Mouse (Mus musculus): ENCODE results near the gene Tnfrsf1a.
A peak's percentile ranks its signal among the peaks of the same experiment; 100 is the strongest.

Gene Tnfrsf1a

DNA sequence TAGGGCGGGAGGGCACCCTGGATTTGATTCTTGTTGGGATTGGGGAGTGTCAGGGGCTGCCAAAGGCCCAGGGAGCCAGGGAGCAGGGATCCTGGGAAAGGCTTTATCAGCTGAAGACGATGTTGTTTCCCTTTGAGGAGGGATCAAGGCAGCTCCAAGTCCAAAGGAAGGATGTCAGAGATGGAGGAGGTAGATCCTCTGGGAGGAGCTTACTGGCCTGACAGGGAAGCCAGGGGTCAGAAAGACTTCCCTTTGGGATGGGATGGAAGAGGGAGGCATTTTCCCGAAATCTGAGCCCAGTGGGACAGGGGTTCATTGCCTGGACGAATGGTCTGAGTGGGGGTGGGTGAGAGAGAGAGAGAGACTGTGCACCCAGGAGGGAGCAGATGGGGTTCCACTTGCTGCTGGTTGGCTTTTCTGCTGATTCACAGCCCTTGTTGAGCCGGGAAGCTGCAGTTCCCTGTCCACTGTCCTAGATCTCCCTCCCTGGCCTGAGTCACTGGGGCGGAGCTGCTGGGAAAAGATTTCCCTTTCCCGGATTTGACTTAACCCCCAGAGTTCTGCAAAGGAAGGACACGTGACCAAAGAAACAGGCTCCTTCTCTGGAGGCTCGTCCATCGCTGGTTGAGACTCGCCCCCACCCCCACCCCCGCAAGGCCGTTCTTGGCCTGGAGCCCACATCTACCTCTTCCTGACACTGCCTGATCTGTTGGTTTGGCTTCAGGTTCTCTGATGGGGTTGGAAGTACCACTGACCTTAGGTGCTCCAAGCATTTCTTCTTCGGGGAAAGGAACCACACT lies 5.4 kb downstream of the Tnfrsf1a start:
- DNase-seq (ENCODE audit: extremely low spot score), result no peak

DNA sequence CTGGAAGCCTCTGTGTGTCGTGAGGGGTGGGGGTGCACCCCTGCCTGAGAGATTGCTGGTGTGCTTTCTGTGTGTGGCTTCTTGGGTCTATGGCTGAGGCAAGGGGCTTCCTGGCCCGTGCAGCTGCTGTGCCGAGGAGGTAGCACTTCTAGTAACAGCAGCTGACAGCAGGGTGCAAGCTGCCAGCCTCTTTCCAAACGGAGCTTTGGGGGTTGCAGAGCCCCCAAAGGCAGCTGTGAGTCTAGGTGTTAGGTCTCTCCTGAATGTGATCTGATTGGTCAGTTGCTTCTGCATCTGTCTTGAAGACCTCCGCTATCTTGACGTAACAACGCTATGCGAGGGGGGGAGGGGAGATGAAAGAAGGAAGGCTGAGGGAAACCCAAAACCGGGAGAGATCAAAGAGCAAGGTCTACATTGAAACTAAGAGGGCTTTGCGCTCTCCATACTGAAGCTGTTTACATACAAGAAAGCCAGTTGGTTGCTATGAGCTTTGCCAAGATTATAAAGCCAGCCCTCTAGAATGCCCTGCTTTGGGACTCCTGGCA lies 6.1 kb downstream of the Tnfrsf1a start:
- peak; percentile 45 for DNase-seq (ENCODE audit: extremely low spot score)

DNA sequence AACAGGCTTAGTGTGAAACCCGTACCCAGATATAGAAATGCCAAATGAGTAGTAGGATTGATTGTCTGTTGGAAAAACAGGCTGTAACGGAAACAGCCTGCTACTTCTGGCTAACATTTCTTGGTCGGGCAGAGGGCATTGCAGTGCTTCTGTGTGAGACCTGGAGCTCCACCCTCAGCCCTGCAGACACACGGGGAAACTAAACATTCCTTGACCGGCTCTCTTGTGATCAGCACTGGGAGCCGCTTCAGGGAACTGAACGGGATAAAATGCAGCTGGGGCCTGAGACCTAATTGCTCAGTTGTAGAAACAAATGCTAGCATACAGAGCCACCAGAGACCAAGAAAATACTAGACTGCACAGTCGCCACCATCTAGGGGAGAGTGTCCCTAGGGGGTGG lies 7.1 kb downstream of the Tnfrsf1a start:
- DNase-seq (ENCODE audit: extremely low spot score), result no peak

DNA sequence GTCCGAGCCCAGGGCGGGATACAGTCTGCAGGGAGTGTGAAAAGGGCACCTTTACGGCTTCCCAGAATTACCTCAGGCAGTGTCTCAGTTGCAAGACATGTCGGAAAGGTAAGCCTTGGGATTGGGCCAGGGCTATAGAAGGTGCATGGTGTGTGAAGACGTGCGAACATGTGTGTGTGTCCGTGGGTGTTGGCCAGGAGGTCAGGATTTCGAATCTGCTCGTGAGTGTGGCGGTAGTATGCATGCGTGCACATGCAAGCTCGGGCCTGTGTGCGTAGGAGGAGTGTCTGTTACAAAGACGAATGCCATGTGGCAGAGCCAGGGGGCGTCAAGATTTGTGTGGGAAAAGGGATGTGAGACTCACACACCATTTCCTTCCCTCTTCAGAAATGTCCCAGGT lies 8.2 kb downstream of the Tnfrsf1a start:
- DNase-seq (ENCODE audit: extremely low spot score), result no peak

DNA sequence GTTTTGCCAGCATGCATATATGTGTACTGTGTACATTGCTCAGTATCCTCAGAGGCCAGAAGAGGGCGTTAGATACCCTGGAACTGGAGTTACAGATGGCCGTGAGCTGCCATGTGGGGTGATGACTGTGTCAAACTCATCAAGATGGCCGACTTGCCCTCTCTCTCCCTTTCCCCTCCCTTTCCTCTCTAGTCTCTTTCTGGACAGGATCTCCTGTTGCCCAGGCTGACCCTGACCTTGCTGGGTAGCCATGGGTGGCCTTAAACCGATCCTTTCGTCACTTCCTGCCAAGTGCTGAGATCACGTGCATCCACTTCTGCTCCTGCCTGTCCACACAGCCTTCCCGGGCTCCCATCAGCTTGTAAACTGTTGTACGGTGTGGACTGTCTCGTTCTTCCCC lies 10.8 kb downstream of the Tnfrsf1a start:
- no peak for DNase-seq (ENCODE audit: extremely low spot score)

DNA sequence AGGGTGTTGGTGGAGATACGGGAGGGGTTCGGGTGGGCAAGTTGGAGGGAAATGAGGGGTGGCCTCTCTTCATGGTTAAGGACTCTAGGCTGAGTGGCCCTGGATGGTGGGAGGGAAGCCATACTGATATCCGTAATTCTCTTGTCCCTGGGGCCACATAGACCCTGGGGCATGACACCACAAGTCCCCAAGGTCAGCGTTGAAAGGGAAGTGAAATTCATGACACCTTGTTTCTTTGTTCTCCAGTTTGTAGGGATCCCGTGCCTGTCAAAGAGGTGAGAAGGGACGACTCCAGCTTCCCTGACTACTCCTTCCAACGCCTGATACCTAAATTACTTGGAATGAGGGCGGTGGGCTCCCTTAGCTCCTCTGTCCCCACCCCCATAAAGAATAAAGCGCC lies 11.7 kb downstream of the Tnfrsf1a start:
- no peak for DNase-seq (ENCODE audit: extremely low spot score)

DNA sequence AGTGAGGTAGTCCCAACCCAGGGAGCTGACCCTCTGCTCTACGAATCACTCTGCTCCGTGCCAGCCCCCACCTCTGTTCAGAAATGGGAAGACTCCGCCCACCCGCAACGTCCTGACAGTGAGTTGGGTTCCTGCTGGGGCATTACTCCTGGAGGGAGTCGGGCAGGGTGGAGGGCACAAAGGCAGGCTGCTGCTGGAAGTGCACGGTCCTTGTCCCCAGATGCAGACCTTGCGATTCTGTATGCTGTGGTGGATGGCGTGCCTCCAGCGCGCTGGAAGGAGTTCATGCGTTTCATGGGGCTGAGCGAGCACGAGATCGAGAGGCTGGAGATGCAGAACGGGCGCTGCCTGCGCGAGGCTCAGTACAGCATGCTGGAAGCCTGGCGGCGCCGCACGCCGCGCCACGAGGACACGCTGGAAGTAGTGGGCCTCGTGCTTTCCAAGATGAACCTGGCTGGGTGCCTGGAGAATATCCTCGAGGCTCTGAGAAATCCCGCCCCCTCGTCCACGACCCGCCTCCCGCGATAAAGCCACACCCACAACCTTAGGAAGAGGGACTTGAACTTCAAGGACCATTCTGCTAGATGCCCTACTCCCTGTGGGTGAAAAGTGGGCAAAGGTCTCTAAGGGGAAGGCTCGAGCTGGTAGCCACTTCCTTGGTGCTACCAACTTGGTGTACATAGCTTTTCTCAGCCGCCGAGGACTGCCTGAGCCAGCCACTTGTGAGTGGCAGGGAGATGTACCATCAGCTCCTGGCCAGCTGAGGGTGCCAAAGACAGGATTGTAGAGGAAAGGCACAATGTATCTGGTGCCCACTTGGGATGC lies 12.5 kb downstream of the Tnfrsf1a start:
- DNase-seq (ENCODE audit: extremely low spot score), result no peak

DNA sequence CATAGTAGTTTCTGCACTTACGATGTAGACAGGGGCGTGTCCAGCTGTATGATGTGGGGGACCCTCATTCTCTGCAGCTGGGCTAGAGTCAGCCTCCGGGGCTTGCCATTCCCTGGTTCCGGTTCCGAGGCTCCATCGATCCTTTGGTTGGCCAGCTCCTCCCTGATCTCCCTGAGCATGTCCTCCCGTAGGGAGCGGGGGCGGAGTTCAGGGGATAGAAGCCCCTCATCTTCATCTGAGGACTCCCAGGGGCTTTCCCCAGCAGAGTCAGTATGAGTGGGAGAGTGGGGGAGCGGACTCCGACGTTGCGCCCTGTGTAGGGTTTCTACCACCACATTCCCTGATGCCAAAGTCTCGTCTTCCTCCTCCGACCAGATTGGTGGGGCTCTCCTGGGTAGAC lies 13.9 kb downstream of the Tnfrsf1a start:
- no peak for DNase-seq (ENCODE audit: extremely low spot score)

DNA sequence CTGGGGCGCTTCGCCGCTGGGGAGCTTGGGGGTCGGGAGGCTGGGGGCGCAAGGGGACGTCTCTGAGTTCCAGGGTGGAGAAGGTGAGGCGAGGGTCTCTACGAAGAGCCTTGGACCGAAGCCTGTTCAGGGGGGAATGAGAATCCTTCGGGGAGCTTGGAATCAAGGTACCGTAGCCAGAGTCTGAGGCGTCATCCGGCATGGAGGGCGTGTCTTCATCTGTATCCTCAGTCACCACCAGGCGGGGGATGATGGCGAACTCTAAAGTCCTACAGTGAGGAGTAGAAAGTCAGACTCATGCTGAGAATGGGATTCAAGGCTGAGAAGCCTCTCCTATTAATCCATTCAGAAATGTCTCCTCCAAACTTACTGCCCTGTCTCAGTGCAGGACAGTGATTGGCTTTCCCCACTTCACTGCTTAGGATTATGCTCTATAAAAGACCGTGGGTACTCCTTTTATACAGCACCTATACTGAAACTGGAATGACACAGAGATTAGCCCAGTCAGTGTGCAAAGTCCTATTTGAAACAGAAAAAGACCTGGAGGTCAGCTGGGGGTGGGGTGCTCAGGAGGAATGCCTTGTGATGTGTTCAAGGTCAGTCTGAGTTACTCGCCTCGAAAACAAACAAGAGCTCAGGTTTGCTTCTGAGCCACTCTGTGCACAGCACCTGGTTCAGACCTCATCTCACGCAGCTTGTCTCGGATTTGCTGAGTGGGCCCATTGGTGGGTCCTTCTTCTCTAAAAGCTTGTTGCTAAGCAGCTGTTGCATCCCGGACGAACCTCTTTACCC lies 14.5 kb downstream of the Tnfrsf1a start:
- no peak for DNase-seq (ENCODE audit: extremely low spot score)

DNA sequence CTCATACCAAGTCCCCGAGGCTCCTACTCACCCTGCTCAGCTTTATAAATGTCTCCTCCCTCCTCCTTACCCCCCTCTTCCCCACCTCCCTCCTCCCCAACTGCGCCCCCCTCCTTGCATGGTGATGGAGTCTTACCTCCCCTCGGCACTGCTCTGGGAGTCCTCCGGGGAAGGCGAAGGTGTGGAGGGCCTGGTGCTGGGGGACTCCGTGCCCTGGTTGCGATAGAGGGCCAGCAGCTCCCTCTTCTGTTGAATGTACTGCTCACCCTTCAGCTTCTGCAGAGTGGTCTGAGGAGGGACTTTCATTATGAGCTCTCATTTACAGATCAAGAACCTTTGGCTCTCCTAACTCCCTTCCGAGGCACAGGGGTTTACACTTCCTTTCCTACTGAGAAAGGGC lies 15.3 kb downstream of the Tnfrsf1a start:
- no peak for DNase-seq (ENCODE audit: extremely low spot score)

DNA sequence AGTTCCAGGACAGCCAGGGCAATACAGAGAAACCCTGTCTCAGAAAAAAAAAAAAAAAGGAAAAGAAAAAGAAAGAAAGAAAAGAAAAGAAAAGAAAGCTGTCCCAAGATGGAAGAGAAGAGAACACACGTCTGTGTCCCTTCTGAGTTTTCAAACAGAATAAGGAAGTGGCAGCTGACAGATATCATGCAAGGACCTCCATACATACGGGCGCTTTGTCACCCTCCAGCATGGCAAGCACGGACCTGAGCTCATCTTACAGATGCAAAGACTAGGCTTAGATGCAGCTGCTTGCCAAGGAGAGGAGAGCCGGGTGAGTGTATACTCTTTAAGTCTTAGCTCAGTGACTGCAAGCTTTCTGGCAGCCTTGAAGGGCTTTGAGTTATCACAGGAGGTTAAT lies 16.4 kb downstream of the Tnfrsf1a start:
- DNase-seq (ENCODE audit: extremely low spot score), result no peak

DNA sequence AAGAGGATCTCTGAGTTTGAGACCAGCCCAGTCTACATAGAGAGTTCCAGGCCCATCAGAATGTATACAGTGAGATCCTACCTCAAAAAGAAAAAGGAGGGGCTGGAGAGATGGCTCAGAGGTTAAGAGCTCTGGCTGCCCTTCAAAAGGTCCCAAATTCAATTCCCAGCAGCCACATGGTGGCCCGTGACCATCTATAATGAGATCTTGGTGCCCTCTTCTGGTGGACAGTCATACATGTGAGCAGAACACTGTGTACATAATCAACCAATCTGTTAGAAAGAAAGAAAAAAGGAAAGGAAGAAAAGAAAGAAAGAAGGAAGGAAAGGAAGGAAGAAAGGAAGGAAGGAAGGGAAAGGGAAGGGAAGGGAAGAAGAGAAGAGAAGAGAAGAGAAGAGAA lies 17.0 kb downstream of the Tnfrsf1a start:
- DNase-seq (ENCODE audit: extremely low spot score), result no peak

DNA sequence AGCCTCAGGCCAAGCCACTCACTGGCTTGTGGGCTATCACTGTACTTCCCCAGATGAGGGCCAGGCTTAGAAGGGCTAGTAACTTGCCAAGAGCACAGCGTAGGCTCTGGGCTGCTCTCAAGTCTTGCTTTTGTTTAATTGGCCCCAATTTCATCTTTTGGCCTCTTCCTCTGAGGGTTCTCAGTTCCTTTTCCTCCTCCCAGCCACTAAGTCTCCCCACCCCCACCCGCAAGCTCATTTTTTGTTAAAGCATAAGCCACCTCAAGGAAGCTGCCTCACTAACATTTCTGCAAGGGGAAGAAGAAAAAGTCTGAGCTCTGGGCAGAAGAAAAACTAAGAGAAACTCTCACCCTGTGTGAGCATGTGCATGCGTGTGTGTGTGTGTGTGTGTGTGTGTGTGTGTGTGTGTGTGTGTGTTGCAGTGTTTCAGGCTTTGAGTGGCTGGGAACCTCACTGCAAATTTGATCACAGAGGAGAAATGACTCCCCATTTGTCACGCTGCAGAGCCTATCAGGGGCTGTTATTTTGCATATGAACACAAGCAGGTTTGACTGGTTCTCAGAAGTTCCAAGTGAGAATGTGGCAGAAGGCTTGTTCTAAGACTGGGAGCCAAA lies 18.7 kb downstream of the Tnfrsf1a start:
- no peak for DNase-seq (ENCODE audit: extremely low spot score)

DNA sequence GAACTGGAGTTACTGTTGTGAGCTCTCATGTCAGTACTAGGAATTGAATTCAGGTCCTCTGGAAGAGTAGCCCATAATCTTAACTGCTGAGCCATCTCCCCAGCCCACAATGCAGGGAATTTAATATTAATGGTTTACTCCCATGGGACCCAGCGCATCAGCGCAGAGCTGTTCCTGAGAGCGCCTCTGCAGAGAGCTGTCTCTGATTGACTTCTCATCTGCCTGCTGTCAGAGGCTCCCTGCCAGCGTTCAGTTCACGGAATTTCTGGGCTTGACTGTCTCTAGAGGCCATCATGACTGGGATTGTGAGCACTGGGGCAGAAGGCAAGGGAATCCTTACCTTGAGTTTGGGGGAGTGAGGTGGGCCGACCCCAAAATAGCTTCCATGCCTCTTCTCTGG lies 27.9 kb downstream of the Tnfrsf1a start:
- DNase-seq (ENCODE audit: extremely low spot score), result no peak

DNA sequence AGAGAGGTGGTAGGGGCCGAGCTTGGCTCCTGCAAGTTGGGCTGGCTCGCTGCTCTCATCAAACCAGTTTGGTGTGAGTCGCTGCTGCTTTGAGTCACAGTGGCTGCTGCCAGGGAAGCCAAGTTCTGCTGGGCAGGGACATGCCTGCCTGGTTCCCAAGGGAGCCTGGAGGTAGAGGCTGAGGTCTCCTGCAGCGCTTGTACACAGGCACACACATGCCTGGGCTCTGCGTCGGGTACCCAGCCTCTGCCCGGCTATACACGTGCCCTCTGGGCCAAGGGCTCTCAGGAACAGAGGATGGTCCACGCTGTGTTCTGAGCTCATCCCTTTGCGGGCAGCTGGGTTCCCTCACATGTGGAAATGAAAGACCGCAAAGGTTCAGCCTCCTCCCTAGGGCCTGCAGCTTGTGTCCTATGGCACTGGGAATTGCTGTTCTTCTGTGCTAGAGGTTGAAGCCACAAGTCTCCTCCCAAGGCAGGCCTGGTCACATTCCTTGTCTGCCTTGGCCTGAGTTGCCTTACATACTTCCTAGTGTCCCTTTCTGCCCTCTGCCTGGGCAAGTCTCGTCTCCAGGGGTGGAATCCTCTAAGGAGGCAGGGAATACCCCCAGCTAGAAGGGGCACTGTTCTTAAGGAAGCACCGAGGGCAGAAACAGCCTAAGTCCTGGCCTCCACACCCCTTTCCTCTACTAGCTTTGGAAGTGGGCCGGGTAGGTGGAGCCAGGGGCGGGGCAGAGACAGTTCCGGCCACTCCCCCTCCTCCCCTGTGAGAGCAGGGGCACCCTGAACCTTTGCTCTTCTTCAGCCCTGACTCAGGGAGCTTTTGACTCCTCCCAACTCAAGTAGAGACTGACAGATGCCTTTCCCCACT lies 28.7 kb downstream of the Tnfrsf1a start:
- peak; percentile 61 for DNase-seq (ENCODE audit: extremely low spot score)

DNA sequence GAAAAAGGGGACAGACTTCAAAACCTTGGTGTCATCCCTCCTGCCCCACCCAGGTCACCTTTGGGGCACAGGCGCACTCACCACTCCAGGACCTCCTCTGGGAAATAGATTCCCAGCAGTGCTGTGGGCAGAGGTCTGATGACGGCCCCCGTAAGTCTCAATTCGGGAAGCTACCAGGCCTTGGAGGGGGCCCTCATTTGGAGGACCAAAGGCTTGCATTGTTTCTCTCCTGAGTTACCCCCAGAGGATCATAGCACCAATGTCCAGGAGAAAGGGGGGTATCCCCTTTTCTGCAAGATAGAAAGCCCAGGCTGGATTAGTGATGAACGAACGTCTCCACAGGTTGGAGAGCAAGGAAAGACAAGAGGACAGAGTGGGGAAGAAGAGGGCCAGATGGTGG lies 29.5 kb downstream of the Tnfrsf1a start:
- DNase-seq (ENCODE audit: extremely low spot score), result no peak

DNA sequence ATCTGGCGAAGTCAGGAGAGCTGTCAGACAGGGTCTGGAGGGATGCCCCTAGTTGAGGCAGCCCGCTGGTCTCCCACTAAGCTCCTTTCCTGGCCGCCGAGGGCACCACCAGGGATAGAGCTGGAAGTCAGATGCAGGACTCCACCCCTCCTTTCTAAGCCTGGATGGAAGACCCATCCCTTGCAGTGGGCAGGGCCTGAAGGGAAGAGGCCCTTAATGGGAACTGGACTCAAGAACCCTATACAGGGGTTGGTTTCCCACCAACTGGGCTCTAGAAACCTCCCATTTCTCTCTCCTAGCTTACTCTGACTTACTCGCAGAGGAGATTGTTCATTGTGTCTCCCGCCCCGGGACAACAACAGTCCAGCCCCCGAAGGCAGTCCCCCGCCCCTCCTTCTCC lies 30.6 kb downstream of the Tnfrsf1a start:
- no peak for DNase-seq (ENCODE audit: extremely low spot score)

DNA sequence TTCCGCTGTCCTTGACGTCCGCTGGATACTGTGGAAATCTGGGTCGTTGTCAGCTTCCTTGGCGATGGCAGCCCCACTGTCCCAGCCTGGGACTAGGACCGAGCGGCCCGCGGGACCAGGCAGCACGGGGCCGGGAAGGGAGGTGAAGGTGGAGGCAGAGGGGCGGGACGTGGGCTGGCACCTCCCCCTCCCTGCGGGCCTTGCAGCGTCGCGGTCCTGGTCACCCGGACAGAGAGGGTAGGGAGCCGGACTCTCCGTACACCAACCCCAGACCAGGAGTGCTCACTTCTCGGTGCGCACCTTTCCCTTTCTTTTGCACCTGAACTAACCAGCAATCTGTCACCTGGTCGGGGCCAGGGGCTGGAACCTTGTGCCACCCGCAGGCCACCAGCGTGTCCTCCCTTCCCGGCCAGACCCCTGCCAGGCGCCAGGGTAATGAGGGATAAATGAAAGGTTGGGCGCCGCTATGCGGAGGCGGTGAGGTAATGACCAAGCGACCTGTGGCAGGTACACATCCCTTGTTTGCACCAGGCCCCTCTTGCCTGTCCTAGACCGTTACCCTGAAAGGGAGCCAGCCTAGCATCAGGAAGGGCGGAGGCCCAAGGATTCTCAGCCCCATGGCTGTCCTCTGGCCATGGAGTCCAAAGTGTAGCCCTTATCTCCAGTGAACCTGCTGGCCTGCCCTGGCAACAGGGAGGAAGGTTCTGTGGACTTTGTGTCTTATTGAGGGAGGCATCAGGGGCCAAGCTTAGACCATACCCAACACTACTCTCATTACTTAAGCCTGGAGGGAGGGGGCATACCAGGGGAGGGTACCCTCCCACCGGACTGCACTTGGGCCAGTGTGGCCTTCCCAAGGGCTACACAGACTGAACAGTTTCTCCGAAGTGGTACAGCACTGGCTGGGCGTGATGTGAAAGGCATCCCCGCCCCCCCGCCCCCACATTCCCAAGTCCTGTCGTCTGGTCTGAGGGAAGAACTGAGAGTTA lies 31.5 kb downstream of the Tnfrsf1a start, which contains the start of gene Plekhg6:
Gene Plekhg6, minus strand, starts transcription at position 422 of the 989 bp plus-strand sequence.
- DNase-seq (ENCODE audit: extremely low spot score), result no peak

DNA sequence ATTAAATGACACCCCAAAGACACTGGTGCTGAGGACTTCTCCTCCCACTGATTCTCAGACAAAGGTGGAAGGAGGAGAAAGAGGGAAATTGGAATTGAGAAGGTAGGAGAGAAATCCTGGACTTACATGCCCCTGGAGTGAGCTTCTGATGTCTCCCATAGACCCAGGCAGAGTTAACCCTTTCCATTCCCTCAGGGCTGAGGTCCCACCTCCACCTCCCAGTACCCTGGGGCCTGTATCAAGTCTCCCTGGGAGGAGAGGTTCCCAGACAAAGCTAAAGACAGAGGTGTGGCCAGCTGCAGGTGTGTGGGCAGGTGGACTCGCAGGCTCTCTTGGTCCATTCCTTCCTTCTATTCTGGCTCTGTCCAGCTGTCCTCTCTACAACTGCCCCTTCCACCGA lies 32.9 kb downstream of the Tnfrsf1a start:
- DNase-seq (ENCODE audit: extremely low spot score), result no peak

Data from embryo, embryonic 9.5 days (tissue).